Mouse (Mus musculus): ENCODE measurements around the gene Mms22l.

DNA sequence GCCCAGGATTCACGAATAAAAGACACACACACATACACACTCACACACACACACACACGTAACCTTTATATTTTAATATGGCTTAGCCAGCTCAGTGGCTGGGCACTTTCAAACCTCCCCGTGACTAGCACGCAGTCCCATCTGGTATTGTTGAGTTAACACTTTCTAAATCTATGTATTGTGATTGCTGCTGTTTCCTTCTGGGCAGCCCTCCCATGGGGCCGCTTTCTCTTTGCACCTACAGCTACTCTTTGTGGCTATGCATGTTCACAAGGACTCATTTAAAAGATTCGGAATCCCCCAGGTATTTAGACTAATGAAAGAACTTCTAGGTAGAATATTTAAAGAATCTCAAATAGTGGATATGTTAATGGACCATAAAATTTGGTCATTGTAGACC, 105.5 kb downstream of the Mms22l start:
- TF ChIP-seq POLR2A (IDR thresholded peaks at IDR 0.05; ENCODE audit: borderline replicate concordance, low read depth, low read length): no peak
- TF ChIP-seq CTCF (IDR thresholded peaks at IDR 0.05; ENCODE audit: low read depth, low read length): no peak

All from bone marrow macrophage, adult 2 months (primary cell).